Mouse (Mus musculus): Measurements from ENCODE around the gene Lin7a.

- TF ChIP-seq POLR2A (IDR thresholded peaks at IDR 0.05; ENCODE audit: insufficient read depth, low read depth, low read length) (no peak), CTCF (IDR thresholded peaks at IDR 0.05; ENCODE audit: insufficient read depth, low read depth, low read length) (no peak)
Measured at GRCm38 (mm10) chr10:107323865-107324264, 52.4 kb downstream of the Lin7a start.

Measured in olfactory bulb, adult 2 months (tissue).